In the genomic region with DNA sequence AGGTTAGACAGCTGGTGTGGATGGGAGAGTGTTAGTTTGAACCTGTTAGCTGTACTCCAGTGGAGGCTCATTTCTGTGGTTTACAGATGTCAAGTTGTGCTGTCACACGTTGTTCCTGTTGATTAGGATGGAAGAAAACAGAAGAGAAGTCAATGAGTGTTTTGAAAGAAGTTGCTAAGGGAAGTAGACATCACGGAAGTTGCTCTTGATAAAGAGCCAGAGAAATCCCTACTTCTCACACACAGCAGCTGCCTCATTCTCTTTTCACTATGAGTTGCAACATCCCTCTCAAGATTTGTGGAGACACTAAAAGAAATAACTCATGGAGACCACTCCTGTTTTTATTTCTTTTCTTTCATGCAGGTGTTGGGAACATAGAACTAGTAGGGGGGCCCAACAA, we compare ENCODE assay signal across 17 mouse cellular contexts.
DNase-seq lines count a peak whose midpoint lies in the region; ATAC-seq and TF ChIP-seq lines count a peak whose summit lies in the region.
"Had no signal": no experiment of that assay in that cellular context is flagged by ENCODE, and none has a peak within 500 bp of the region (broad histone marks: within the 10 kb centered on the region; RNA-seq: fewer than 3 reads in every experiment).

No protein-coding gene starts in this region.

- peak; percentile 32 to 51 for DNase-seq in heart, adult 18-20 months
- DNase-seq in kidney, postnatal 14 days: peak; percentile 7
- DNase-seq in kidney, postnatal 10 days: no peak
- DNase-seq in lung, postnatal 25 days (ENCODE audit: low spot score): peak; percentile 24
- no peak for DNase-seq in layer of hippocampus, adult 18-20 months (ENCODE audit: low spot score in 2 of 2)
- DNase-seq: adrenal gland, postnatal 36 days; cerebellum, adult 9-10 months; gastrocnemius, postnatal 36 days; kidney, postnatal 25 days; layer of hippocampus, adult 9-11 months; thymus, adult 2 months had no signal

- TF ChIP-seq POLR2A in bone marrow macrophage, adult 2 months (IDR thresholded peaks at IDR 0.05; ENCODE audit: borderline replicate concordance, low read depth, low read length): no peak

- H3K27me3 ChIP-seq in heart, embryonic 12.5 days (replicated peaks): no peaks in the 10 kb centered on the region
- H3K27me3 ChIP-seq: limb, embryonic 13.5 days had no signal

- no peaks in the 10 kb centered on the region for H3K9me3 ChIP-seq in heart, embryonic 12.5 days (replicated peaks)
- H3K9me3 ChIP-seq: forebrain, embryonic 10.5 days; limb, embryonic 13.5 days had no signal

- H3K4me1 ChIP-seq in heart, embryonic 12.5 days (replicated peaks): no peaks in the 10 kb centered on the region
- peaks cover 14% of the 10 kb centered on the region for H3K4me1 ChIP-seq in bone marrow macrophage, adult 2 months (ENCODE audit: control insufficient read depth, insufficient read depth, low read length)
- H3K4me1 ChIP-seq: forebrain, embryonic 10.5 days; limb, embryonic 13.5 days had no signal

- WGBS in heart, embryonic 12.5 days: 39% methylated on average over 2 of the region's 2 CpGs

- no peak overlapping the region for H3K4me2 ChIP-seq in heart, embryonic 12.5 days
- H3K4me2 ChIP-seq: limb, embryonic 13.5 days had no signal

- H3K4me3 ChIP-seq in heart, embryonic 12.5 days: no peak overlapping the region
- H3K4me3 ChIP-seq in bone marrow macrophage, adult 2 months (ENCODE audit: insufficient read depth, low read length): no peak overlapping the region
- H3K4me3 ChIP-seq: forebrain, embryonic 10.5 days; limb, embryonic 13.5 days had no signal

- H3K27ac ChIP-seq in heart, embryonic 12.5 days (ENCODE audit: poor library complexity, severe bottlenecking): no peak overlapping the region
- peak overlapping the region; percentile 99 for H3K27ac ChIP-seq in bone marrow macrophage, adult 2 months (ENCODE audit: insufficient read depth, low read depth, low read length)
- H3K27ac ChIP-seq: forebrain, embryonic 10.5 days; limb, embryonic 13.5 days had no signal

- ATAC-seq in heart, embryonic 12.5 days (ENCODE audit: insufficient number of reproducible peaks, low FRiP score): no peak
- no peak for ATAC-seq in frontal cortex, adult (ENCODE audit: low TSS enrichment)
- ATAC-seq: Patski had no signal

- no peak for TF ChIP-seq CTCF in bone marrow macrophage, adult 2 months (IDR thresholded peaks at IDR 0.05; ENCODE audit: low read depth, low read length)

- no peak overlapping the region for H3K9ac ChIP-seq in heart, embryonic 12.5 days
- H3K9ac ChIP-seq: limb, embryonic 13.5 days had no signal

- H3K36me3 ChIP-seq in heart, embryonic 12.5 days: no peaks in the 10 kb centered on the region
- H3K36me3 ChIP-seq: forebrain, embryonic 10.5 days; limb, embryonic 13.5 days had no signal

Comparison
In these comparisons a context has a peak if more than half of its experiments do, and no peak if none do; other contexts are left out.
1. DNase-seq: peak in heart, adult 18-20 months (2 of 2), kidney, postnatal 14 days (single experiment) and lung, postnatal 25 days (single experiment); none in kidney, postnatal 10 days (single experiment) and layer of hippocampus, adult 18-20 months (0 of 2).